Mouse (Mus musculus): Measurements from ENCODE around the gene Gm21974.
A peak's percentile ranks its signal among the peaks of the same experiment; 100 is the strongest.
"Not testable (repeated sequence)": the region's sequence is repeated elsewhere in the genome, so short reads cannot be mapped to it uniquely, and the experiment has no call there.

The Gm21974 gene

DNA sequence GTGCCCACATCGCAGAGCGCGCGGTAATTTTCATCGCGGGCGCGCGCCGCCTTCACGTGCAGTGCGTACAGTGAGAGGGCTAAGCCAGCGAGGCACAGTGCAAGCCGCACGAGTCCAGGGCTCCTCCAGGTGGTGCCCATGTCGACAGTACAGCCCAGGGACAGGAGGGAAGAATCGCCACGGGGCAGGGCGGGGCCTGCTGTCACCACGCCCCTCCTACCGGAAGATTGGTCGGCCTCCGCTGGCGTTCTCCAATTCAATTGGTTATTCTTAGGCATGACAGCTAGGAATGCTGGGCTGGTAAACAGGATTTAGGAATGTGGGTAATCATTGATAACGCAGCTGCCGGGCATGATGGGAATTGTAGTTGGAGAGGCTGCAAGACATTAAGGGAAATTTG is at the start of gene Gm21974, which contains the start of gene Vkorc1:
Gene Gm21974 (minus strand): TSS at position 13 of the 400 bp plus-strand sequence.
Gene Vkorc1 (minus strand): TSS at position 176 of the 400 bp plus-strand sequence.
- peak; percentile 98 for DNase-seq

DNA sequence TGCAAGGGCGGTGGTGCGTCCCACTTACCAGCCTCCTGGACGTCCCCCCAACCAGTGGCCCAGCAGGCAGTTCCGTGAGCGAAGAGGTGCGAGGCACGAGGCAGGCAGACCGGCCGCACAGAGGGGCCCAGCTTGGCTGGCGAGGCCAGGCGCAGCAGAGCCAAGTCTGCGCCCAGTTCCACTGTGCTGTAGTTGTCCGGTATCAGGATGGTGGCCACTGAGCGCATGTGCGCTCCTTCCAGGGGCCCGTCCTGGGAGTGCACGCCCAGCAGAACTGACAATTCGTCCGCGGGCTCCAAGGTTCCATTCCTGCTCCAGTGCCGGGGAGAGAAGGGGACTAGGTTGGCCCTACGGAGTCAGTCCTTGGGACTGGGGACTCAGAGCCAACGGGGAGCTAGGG is 49.4 kb upstream of the Gm21974 start:
- DNase-seq, result no peak

DNA sequence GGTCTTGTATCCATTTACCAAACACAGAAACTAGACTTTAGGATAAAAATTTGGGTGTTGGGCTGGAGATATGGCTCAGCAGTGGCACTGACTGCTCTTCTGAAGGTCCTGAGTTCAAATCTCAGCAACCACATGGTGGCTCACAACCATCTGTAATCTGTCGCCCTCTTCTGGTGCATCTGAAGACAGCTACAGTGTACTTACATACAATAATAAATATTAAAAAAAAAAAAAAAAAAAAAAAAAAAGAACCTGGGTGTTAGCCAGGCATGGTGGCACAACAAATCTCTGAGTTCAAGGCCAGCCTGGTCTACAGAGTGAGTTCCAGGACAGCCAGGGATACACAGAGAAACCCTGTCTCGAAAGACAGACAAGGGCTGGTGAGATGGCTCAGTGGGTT is 46.8 kb upstream of the Gm21974 start:
- not testable (repeated sequence) for DNase-seq

DNA sequence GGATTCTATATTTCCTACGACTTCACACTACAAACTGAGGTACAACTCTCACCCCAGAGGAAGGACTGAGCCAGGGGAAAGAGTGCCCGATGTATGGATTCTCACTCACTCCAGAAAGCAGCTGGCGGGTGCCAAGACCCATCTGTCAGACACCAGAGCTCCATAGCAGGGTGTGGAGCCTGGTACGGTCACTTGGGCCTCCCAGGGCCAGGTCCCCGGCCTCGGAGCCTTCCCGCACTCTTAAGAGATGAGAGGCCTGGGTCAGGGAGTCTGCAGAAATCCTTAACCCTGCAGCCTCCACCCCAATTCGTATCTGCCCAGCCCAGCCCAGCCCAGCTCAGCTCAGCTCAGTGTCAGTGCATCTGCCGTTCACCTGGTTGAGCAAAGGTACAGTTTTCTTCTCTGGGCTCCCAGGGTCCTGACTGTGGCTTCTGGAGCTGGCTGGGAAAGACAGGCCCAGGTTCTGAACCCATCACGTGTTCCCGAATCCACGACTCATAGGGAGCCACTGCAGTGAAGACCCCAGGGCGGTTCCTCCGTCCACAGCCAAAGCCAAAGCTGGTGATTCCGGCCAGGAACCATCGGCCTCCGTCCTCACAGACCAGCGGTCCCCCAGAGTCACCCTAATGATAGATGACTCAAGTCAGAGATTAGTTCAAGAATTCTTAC is 41.1 kb upstream of the Gm21974 start:
- DNase-seq, result no peak

DNA sequence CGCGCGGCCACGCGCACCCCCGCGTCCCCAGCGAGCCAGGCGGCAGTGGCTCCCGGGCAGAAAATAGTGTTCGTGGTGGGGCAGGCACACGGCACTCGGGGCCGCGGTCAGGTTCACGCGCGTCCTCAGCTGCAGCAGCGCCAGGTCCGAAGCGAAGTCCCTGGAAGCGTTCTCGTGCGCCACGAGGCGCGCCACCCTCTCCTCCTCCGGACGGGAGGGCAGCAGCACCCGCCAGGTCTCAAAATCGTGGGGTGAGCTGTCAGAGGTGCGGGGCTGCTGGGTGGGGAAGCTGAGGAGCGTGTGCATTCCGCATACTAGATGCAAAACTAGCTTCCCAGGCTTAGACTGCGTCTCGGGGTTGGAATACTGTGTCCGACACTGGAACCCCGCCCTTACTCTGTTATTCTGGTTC is 40.5 kb upstream of the Gm21974 start:
- no peak for DNase-seq

DNA sequence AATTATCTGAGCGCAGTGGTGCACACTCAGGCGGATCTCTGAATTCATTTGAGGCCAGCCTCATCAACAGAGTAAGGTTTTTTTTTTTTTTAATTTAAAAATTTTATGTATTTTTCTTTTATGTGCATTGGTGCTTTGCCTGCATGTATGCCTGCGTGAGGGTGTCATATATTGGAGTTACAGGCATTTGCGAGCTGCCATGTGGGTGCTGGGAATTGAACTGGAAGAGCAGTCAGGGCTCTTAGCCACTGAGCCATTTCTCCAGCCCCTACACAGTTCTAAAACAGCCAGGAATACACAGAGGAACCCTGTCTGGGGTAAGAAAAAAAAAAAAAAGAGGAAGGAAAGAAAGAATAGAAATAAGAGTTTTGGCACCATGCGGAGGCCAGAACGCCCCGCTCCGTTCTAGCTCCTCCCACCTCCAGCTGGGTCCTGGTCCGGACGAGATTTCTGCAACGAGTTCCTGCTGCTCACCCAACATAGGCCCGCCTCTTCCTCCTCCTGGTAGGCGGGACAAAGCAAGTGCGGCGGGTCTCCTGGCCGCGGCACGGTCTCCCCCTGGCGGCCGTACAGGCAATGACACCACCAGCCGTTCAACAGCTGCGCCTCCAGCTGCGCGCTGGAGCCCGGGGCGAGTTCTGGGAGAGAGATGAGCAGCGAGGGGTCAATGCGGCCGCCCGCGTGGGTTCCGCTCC is 39.9 kb upstream of the Gm21974 start:
- DNase-seq, result peak; percentile 95

DNA sequence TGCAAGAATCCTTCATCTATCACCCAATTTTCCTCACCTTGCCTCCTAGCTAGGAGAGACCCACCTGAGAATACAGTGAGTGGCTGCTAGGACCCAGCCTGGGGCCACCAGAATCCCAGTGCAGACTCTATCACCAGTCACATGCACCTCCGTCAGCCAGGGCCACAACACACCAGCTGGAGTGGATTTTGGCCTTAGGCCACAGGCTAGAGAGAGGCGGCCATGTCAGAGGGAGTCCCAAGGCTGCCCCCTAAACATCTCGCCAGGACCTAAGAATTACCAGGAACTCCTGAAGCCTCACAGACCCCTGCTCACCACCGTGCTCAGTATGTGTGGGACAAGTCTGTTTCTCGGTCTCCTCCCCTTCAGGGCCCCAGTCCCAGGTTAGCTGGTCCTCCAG is 38.8 kb upstream of the Gm21974 start:
- no peak for DNase-seq

DNA sequence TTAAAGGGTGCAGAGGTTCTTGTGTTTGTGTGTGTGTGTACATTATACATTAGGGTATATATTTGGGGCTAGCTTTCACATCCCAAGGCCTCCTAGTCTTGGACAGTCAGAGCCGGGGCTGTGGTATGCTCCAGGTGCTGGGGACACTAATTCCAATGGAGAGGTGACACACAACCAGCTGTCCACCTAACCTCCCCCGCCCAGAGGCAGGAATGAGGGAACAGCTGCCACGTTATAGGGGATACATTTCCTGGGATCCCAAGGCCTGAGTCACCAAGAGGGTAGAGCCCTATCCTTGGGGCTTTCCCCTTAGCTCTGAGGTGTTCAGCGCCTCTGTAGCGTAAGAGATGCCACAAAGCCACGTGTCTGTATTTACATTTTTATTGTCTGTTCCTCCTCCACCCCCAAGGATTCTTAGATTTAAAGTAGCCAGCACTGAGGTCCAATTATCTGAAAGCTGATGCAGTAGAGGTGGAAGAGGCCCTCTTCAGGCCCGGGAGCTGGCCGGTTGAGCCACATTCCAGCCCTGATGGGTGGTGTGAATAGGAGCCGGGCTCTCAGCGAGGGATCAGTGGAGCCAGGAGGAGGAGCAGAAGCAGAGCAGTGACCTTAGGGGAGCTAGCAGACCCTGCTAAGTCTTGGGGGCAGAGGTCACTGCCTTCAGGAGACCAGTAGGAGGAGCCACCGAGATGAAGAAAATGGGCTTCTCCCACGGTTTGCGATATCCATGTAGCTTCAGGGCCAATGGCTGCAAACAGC is 37.2 kb upstream of the Gm21974 start:
- no peak for DNase-seq

DNA sequence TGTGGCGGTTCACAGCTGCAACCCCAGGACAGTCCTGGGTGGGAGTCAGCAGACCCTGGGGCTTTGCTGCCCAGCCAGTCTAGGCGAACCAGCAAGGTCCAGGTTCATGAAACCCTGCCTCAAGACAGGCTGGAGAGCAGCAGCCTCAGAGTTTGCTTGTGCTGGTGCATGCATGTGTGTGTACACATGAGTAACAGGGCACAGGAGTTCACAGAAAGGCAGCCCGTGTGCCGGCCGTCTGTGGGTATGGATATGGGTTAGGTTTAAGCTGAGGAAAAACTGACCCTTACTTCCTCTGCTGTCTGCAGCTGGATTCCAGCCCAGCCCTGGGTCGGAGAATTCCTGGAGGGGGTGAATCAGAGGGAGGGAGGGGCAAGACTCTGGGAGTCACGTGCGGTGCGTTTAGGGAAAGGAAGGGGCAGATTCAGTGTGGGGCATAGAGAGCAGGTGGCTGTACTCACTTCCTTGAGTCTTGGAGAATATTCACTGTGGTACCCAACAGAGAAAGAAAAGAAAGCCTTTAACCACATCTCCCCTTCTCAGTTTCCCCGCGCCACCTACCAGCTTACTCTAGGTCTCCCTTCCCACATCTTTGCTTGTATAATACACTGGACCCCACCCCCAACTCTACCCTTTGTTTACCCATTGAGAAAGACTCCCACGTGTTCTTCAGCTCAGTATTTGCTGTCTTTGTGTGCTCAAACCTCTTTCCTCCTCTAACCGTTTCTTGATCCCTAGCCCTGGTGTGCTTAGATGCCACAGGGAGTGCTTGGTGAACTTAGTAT is 36.3 kb upstream of the Gm21974 start:
- DNase-seq, result no peak

DNA sequence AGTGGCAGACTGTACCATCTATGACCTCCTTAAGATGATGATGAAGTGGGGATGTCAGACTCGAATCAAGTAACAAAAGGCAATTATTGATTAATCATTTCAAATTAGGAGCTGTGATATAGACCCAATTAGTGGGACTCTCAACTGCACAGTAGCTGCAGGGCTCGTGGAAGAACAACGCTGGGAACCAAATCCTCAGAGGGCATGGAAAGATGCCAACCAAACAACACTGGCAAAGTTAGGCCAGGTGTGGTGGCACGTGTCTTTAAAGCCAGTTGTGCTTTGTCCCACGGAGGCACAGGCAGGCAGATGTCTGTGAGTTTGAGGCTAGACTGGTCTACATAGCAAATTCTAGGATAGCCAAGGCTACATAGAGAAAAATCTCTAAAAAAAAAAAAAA is 35.4 kb upstream of the Gm21974 start:
- DNase-seq, result peak; percentile 4

DNA sequence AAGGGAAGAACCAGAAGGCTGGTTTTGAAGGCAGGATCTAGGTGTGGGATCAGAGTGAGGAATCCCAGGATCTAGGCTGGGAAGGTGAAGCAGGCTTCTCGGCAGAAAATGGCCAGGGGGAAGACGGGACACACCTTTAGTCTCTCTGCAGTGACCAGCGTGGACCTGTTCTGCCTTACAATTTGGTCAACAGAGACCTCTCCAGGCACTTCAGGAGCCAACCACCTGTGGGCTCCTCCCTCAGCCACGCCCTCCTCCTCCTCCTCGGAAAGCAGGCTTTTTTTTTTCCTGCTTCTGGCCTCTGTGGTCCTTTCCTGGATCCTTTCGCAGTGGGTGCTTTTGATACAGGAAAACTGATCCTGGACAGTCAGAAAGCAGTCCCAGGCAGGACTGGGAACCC is 34.7 kb upstream of the Gm21974 start, which contains the start of gene Prss8:
Gene Prss8 (minus strand): TSS at position 182 of the 400 bp plus-strand sequence.
- peak; percentile 12 for DNase-seq

DNA sequence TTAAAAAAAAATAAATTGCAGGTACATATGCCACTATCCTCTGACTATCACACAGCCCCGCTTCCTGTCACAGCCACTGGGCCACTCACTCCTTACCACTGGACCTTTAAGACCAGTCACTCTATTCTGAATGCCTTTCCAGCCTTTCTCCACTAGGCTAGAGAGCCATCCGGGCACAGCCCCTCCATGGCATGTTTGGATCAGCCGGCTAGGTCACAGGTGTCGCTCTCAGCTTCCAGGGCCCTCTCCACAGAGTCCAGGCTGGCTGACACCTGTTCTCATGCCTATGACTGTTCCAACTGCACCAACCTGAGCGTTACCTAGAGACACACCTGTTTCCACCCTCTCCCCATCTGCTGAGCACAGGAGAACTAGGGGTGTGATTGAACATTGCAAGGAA is 33.3 kb upstream of the Gm21974 start:
- DNase-seq, result peak; percentile 48

DNA sequence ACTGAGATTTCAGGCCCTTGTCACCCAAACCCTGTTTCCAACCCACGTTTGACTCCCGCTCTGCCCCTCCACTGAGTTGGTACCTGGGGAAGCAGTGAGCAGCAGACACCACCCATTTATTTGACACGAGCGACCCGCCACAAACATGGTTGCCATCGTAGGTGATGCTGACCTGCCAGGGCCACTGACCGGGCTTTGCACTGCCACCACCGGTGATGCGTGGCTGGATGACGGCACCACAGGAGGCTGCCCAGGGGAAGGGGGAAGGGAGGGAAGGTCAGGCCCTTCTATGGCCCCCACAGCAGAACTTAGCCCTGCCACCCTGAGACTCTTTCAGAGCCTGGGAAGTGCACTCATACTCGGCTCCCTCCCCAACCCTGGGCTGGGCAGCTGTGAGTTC is 32.5 kb upstream of the Gm21974 start:
- peak; percentile 17 for DNase-seq

DNA sequence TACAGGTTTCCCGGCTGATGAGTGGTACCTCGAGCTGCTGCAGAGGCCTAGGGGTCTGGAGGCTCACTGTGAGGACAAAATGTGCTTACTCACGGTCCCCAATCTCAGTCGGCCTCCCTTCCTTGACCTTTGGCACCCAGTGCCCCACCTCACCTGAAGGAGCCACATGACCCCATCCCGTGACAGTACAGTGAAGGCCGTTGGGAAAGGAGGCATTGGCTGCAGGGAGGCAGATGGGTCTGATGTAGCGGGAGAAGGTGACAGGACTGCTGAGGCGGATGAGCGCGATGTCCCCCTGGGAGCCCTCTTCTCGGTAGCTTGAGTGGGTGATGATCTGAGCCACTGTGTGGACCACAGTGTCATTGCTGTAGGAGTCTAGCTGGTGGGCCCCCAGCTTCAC is 31.6 kb upstream of the Gm21974 start:
- DNase-seq, result no peak

DNA sequence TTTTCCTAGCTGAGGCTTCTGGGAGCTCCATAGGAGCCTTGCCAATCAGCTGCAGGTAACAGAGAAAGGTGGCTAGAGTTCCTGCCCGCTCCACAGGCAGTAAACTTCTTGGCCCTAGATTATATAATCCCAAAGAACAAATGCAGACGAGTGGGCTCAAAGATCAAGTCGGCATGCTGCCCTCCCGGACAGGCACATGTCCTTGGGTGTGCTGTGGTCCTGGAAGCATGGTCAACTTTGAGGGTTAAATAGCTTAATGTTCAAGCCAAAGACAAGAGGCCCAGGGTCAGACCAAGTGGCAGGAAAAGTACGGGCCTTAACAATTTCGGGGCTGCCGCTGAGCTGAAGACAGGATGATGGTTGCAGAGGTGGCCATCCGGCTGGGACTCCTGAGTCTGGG is 30.8 kb upstream of the Gm21974 start:
- DNase-seq, result no peak

DNA sequence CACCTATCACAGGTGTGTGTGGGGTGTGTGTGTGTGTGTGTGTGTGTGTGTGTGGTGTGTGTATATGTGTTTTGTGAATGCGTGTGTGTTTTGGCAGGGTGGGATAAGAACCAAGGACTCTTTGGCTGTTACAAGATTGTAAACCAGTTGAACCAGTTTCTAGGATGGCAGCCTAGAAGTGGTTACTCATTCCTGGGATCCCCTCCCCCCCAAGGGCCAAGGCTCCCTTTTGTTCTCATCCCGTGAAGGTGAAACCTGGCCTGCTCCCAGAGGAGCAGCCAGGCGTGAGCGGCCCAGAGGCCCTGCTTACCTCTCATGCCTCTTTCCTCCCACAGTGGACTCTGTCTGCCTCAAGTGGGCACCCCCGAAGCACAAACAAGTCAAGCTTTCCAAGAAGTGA is 30.0 kb upstream of the Gm21974 start:
- no peak for DNase-seq

DNA sequence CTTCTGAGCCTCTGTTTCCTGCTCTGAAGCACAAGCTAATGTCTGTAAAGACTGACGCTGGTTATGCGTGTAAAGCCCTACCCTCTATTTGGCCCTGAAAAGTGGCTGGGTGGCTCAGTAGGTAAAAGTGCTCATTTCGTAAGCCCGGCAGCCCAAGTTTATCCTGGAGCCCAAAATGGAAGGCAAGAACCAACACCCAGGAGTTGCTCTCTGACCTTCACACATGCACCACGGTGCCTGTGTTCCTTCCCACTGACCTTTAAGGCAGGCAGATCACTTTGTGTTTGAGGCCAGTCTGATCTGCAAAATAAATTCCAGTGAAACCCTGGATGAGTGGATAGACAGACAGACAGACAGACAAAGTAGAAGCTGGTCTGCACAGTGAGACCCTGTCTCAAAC is 28.5 kb upstream of the Gm21974 start:
- no peak for DNase-seq

DNA sequence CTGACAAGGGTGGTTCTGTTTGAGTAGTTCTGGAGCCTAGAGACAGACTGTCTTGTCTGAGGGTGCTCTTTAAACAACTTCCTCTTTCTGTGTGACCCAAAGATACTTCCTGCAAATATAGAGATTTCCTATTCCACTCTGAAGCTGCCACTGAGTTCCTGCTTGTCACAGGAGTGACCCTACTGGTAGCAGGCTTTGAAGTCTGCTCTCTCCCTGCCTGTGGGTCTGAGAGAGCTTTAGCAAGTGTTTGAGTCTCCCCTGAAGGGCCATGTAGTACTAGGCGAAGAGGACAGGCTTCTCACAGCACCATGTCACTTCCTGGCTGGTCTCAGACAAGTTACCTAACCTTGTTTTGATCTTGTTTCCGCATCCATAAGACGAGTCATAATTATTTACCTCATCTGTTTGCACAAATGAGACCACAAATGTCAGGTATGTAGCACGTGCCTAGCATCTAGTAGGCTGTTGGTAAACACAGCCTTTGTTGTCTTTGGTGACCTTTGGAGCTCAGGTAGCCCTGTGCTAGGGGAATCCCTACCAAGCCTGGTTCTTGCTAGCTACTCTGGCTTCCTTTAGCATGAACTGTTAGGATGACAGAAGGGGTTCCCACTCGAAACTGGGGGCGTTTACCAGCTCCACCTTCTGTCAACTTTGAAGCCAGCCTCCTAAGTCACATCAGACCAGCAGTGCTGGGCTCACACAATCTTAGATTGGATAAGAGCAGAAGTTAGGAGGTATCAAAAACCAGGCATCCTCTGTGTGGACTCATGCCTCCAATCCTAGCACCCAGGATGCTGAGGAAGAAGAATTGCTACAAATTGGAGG is 27.4 kb upstream of the Gm21974 start:
- no peak for DNase-seq

DNA sequence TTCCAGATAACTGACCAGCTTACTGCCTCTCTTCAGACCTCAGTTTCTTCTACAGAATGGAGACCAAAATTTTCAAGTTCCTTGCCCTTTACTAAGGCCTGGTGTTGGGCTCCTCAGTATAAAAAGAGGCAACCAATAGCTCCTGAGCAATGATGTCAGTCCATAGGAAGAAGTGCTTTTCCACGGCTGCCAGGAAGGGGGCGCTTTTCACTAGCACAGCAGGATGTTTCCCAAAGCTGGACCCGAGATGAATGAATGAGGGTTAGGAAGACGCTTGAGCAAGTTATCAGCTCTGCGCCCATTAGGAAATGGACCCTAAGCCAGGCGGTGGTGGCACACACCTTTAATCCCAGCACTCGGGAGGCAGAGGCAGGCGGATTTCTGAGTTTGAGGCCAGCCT is 26.3 kb upstream of the Gm21974 start:
- no peak for DNase-seq

DNA sequence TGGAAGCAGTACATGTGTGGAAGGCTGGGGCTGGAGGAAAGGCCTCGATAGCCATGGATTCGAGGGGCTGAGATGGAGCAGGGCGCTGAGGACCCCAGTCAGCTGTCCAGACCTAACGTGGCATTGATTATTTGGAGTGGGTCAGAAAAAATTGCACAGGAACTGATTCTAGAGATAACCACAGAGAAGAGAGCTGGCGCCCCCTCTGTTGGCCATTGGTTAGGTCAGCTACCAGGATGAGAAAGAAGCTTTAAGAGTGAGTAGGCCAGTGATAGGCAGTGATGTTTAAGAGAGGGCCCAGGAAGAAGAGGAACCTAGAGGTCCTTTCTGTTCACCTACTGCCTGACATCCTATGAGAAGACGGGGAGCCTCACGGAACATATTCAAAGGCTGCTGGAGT is 24.0 kb upstream of the Gm21974 start:
- DNase-seq, result no peak

DNA sequence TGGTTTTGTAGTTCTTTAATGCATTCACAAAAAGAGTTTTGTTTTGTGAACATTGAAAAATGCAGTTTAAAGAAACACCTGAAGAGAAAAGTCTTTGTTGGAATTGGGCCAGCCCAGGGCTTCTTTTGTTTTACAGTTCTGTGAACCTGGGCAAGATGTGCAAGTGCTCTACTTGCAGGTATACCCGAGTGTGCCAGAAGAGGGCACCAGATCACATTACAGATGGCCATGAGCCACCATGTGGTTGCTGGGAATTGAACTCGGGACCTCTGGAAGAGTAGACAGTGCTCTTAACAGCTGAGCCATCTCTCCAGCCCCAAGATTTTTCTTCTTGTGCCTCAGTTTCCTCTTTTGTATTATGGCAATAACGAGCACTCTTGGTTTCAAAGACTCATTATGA is 22.9 kb upstream of the Gm21974 start:
- DNase-seq, result no peak

DNA sequence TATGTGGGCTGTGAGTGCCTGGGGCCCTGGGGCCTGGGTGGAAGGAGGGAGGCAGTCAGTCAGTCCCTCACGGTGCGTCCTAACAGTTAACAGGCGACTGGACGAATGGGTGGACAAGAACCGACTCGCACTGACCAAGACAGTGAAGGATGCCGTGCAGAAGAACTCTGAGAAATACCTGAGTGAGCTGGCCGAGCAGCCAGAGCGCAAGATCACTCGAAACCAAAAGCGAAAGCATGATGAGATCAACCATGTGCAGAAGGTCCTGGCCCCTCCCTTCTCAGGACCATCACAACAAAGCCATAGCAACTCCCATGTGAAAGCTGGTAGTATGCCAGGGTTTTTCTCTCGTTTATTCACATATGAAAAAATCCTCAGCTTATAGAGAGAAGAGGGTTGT is 20.0 kb upstream of the Gm21974 start:
- DNase-seq, result no peak

Measured in cerebellum, adult 11-12 months (tissue).